Mouse (Mus musculus) E14TG2a.4 (cell line): ENCODE measurements around the gene Bpifa5.
"Not testable (repeated sequence)": the region's sequence is repeated elsewhere in the genome, so short reads cannot be mapped to it uniquely, and the experiment has no call there.

Source experiments
- H3K27me3 ChIP-seq: 2 replicates; pipeline ENCODE4 v1.6.1; 2014; ENCODE audit warnings: low read length, control low read depth; ENCODE audit not compliant: insufficient read depth
- H3K36me3 ChIP-seq: 2 replicates; pipeline ENCODE4 v1.6.1; 2014; ENCODE audit warnings: low read length, control low read depth; ENCODE audit not compliant: insufficient read depth
- H3K4me1 ChIP-seq: replicated peaks from 2 replicates; pipeline ENCODE4 v1.6.1; 2014; ENCODE audit warnings: low read depth, low read length, control low read depth
- H3K4me3 ChIP-seq: replicated peaks from 2 replicates; pipeline ENCODE4 v1.5.1; 2014; ENCODE audit warnings: mild to moderate bottlenecking, low read length
- H3K9me3 ChIP-seq: 2 replicates; pipeline ENCODE4 v1.6.1; 2014; ENCODE audit warnings: low read length, control low read depth
- CTCF ChIP-seq: conservative IDR thresholded peaks from 2 replicates; pipeline ENCODE4 v1.5.1; 2014; ENCODE audit warnings: low read length
- NANOG ChIP-seq: IDR thresholded peaks from 2 replicates; pipeline ENCODE4 v1.6.1; 2014; ENCODE audit warnings: borderline replicate concordance, low read length, mixed read lengths
- POU5F1 ChIP-seq: IDR thresholded peaks from 2 replicates; pipeline ENCODE4 v1.6.1; 2014; ENCODE audit warnings: low read length, borderline replicate concordance

Bpifa5 gene

GRCm38 (mm10) chr2:154171621-154172020, 9.2 kb downstream of the Bpifa5 start:
- TF ChIP-seq CTCF: no peak
- TF ChIP-seq NANOG: no peak
- TF ChIP-seq POU5F1: no peak
- no peaks in the 10 kb centered on the region for H3K27me3 ChIP-seq
- peaks cover 19% of the 10 kb centered on the region for H3K9me3 ChIP-seq
- no peak overlapping the region for H3K4me3 ChIP-seq
- H3K4me1 ChIP-seq: peaks cover 7% of the 10 kb centered on the region
- H3K36me3 ChIP-seq: no peaks in the 10 kb centered on the region

- Histone ChIP-seq H3K36me3 (no peaks in the 10 kb centered on the region), H3K4me1 (peaks cover 7% of the 10 kb centered on the region), H3K4me3 (no peak overlapping the region), H3K27me3 (no peaks in the 10 kb centered on the region), H3K9me3 (peaks cover 19% of the 10 kb centered on the region)
- TF ChIP-seq NANOG: no peak
- TF ChIP-seq CTCF: peak; percentile 26
Observed at GRCm38 (mm10) chr2:154173313-154173712, 10.9 kb downstream of the Bpifa5 start.

- H3K9me3 ChIP-seq, H3K36me3 ChIP-seq, H3K27me3 ChIP-seq: not testable (repeated sequence)
Observed at GRCm38 (mm10) chr2:154181900-154182299, 19.5 kb downstream of the Bpifa5 start.

GRCm38 (mm10) chr2:154183061-154183460, 20.7 kb downstream of the Bpifa5 start:
- not testable (repeated sequence) for H3K4me3 ChIP-seq, H3K4me1 ChIP-seq, H3K36me3 ChIP-seq, H3K9me3 ChIP-seq, H3K27me3 ChIP-seq

More at GRCm38 (mm10) chr2:154181900-154182299, 19.5 kb downstream of the Bpifa5 start:
- H3K4me3 ChIP-seq, H3K4me1 ChIP-seq: not testable (repeated sequence)

- Histone ChIP-seq H3K36me3 (no peaks in the 10 kb centered on the region), H3K9me3 (no peaks in the 10 kb centered on the region), H3K4me1 (peaks cover 6% of the 10 kb centered on the region), H3K27me3 (no peaks in the 10 kb centered on the region; the same call in 1 of the 2 replicates), H3K4me3 (no peak overlapping the region)
- TF ChIP-seq CTCF: no peak
- TF ChIP-seq POU5F1: no peak
- TF ChIP-seq NANOG: no peak
Observed at GRCm38 (mm10) chr2:154185319-154185718, 22.9 kb downstream of the Bpifa5 start.

- Histone ChIP-seq H3K9me3 (no peaks in the 10 kb centered on the region), H3K36me3 (no peaks in the 10 kb centered on the region), H3K4me3 (no peak overlapping the region), H3K27me3 (no peaks in the 10 kb centered on the region; the same call in 1 of the 2 replicates), H3K4me1 (peaks cover 6% of the 10 kb centered on the region)
- TF ChIP-seq CTCF (no peak), NANOG (no peak), POU5F1 (no peak)
Observed at GRCm38 (mm10) chr2:154185748-154186147, 23.3 kb downstream of the Bpifa5 start.

GRCm38 (mm10) chr2:154187468-154187867, 25.1 kb downstream of the Bpifa5 start:
- Histone ChIP-seq H3K4me3 (no peak overlapping the region), H3K4me1 (peaks cover 6% of the 10 kb centered on the region), H3K36me3 (no peaks in the 10 kb centered on the region), H3K9me3 (no peaks in the 10 kb centered on the region), H3K27me3 (no peaks in the 10 kb centered on the region; the same call in 1 of the 2 replicates)
- TF ChIP-seq CTCF (peak; percentile 45), POU5F1 (no peak)

GRCm38 (mm10) chr2:154189877-154190434, 27.5 kb downstream of the Bpifa5 start:
- Histone ChIP-seq H3K4me1 (no peaks in the 10 kb centered on the region; the same call in 1 of the 2 replicates), H3K27me3 (no peaks in the 10 kb centered on the region; the same call in 1 of the 2 replicates), H3K36me3 (no peaks in the 10 kb centered on the region), H3K9me3 (no peaks in the 10 kb centered on the region), H3K4me3 (no peak overlapping the region)
- TF ChIP-seq CTCF (no peak), NANOG (no peak), POU5F1 (no peak)

GRCm38 (mm10) chr2:154190546-154191258, 28.3 kb downstream of the Bpifa5 start, which contains the start of gene Bpifb1:
TSS of gene Bpifb1 (plus strand) at chr2:154190818.
- TF ChIP-seq NANOG: no peak
- TF ChIP-seq CTCF: no peak
- TF ChIP-seq POU5F1: no peak
- H3K9me3 ChIP-seq: no peaks in the 10 kb centered on the region
- H3K27me3 ChIP-seq: no peaks in the 10 kb centered on the region; the same call in 1 of the 2 replicates
- H3K4me1 ChIP-seq: no peaks in the 10 kb centered on the region; the same call in 1 of the 2 replicates
- H3K36me3 ChIP-seq: no peaks in the 10 kb centered on the region
- no peak within 1 kb of the TSS for H3K4me3 ChIP-seq
